Mouse (Mus musculus) monocyte, adult 5-6 weeks (primary cell): ENCODE measurements around the gene Acer2. TPM values are rescaled to one million over a fixed set of nuclear protein-coding genes. Genes with fewer than 3 reads are reported as not detected.

Experiments
- ATAC-seq: fragments of 153-309, 156-312 bp; replicated peaks from 2 replicates; pipeline ENCODE4 v1.8.0; 2017; ENCODE audit warnings: mild to moderate bottlenecking; ENCODE audit not compliant: low TSS enrichment, insufficient number of reproducible peaks, severe bottlenecking, poor library complexity, low FRiP score
- total RNA-seq: library from RNA; stranded (forward); fragments of 200-1000, 200-491, 200-594 nt; gene quantifications from 3 replicates; pipeline ENCODE4 v1.2.3, GENCODE M21; 2017

Acer2 gene
- total RNA-seq, 1 experiment from 2014 or later, result 1.8 TPM

DNA sequence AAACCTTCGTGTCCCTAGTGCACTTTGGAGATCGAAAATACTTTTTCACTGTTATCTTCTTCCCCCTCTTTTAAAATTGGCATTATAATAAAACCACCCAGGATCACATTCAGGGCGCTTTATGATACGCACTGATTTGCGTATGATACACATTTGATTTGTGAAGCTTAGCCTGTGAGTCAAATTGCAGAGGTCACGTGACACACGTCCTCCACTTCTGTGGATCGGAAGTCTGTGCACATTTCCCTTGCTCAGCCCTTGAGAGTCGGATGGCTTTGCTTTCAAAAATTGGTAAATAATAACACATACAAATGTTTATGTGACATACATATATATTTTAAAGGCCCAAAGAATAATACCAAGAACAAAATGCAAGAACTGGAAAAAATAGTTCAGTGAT is 62.0 kb downstream of the Acer2 start:
- ATAC-seq, result no peak

DNA sequence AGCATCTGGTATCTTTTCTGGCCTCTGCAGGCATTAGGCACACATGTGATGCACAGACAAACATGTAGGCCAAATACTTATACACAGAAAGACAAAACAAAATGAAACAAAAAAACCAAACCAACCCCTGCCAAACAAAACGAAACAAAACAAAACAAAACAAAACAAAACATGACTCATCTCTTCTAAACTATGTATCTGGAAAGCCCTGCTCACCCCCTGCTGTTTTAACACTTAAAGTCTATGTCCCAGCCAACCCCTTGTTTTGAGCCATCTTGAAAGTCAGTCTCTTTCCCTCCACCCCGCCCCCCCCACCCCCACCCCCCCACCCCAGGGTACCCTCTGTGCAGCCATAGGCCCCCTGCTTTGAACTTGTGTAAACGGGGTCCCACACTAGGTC is 62.5 kb downstream of the Acer2 start:
- no peak for ATAC-seq

DNA sequence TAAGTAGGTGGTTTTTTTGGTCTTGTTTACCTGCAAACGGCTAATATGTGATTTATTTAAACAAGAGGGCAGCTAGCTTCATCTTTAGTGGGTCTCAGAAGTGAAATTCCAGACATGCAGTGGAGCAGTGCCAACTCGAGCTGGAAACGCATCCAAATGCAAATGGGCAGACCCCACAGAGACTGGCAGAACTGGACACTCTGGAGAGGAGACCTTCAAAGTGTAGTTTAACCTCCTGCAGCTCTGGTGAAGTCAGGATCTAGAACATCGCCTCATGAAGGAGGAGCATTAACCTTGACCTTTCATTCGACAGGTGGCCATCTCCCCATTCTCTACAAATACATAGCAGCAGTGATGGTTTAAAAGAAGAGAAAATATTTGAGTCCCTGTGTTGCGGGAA is 68.5 kb downstream of the Acer2 start:
- ATAC-seq, result no peak

DNA sequence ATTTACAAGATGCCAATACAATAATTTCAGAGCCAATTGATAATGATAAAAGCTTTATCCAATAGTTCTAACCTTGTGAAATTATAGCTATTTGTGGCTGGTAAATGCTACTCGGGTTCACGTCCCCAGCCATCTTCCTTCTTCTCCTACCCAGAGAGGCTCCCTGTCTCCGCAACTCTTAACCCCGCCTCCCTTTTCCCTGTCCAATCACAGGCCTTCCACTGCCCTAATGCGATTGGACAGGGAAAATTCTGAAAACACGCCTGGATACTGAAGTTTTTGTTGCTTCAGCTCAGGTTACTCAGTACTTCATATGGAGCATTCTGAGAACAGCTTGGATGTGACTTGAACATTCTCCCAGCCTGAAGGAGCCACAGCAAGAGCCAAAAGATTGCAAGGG is 69.1 kb downstream of the Acer2 start:
- ATAC-seq, result no peak

DNA sequence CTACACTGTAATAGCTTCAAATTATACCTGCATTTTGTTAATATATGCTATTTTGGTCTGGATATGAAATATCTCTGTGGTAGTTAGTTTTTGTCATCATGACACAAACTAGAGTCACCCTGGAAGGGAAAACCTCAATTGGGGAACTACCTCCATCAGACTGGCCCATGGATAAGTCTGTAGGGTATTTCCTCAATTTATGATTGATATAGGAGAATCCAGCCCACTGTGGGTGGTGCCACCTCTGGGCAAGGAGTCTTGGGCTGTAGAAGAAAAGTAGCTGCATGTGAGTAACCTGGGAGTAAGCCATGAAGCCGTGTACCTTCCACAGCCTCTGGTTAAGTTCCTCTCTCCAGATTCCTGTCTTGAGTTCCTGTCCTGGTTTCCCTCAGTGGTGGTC is 74.6 kb downstream of the Acer2 start:
- no peak for ATAC-seq

DNA sequence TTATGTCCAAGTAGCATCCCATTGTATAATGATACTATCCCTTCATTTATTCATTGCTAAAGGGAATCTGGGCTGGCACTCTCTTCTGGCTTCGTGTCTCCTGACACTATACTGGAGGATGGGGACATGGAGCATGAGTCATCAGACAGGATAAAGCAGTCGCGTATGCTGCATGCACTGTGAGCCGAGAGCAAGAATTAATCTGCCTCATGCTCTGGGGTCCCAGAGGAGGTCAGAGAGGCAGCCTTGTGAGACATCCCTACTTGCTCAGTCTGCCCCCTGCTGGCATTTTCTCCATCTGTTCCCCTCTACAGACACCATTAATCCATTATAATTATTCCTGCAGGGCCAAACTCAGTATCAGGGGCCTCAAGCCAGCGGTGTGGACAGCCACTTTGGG is 79.3 kb downstream of the Acer2 start:
- no peak for ATAC-seq

DNA sequence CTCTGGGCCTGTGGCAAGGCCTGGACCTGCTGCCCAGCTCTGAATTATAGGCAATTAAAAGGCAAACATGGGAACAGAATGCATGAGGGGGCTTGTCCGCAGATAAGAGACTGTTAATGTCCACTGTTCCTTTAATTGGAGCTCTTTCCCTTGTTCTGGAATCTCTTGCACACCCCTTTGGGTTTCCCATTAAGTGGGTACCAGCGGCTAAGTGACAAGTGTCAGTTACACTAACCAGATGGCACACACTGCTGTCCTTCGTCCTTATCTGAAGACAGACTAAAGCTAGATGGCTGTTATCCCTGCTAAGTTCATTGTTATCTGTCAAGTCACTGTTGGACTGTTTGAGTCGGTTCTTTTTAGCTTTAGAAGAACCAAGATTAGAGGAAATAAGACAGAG is 81.3 kb downstream of the Acer2 start:
- ATAC-seq, result no peak

DNA sequence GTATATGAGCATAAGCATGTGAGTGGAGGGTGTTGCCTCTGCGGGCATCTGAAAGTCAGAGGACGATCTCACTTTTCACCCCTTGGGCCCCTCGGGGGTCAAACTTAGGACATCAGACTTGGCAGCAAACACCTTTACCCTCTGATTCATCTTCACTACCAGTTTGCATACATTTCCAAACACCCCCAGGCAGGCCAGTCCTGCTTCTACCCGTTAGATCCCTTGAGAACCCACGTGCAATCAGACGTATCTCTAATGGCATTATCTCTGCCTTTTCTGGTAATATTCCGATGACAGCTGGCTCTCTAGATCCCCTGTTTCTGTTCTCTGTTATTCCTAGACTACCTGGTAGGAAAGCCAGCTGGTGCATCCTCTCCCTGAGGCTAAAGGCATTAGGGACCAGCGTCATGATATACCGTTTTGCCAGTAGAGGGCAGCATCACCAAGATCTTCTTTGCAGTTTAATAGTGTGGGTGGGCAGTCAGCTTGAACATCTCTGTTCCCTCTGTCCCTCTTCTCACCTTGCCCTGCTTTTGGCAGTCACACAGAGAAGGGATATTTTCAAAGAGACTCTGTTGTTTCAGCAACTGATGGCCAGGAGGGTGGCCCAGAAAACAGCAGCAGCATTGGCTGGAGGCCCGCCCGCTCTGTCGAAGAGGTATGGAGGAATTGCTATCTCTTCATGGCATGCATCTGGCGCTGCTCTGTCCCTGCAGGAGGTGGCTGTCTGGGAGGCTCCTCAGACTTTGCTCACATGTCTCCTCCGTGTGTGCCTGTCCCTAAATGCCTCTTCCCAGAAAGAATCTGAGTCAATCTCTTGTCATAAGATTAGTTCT is 83.6 kb downstream of the Acer2 start:
- no peak for ATAC-seq

DNA sequence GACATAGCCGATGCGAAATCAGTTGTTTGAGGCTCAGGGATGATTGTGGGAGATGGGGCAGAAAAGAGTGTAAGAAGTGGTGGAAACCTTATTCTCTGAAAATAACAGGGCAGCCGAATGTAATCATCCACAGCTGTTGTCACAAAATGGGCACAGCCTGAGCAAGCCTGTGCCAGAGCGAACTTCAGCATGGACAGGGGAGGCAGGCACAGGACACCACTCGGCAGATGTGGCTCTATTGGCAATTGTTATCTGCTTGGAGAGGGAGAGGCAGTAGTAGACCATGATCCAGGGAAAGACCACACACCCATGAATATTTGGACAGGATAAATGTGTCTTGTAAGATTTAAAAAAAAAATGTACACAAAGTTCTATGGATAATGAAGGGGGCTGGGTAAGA is 103.1 kb downstream of the Acer2 start:
- ATAC-seq, result no peak

Other genes starting within 250 kb of the Acer2 start
- 312 to 507 TPM (median 480 TPM) in 3 replicates for gene Plin2, start 204.3 kb upstream of the Acer2 start, total RNA-seq
- gene Dennd4c, start 125.8 kb upstream of the Acer2 start, total RNA-seq, result 26.9 to 42.6 TPM (median 30.7 TPM) in 3 replicates
- 692 to 1,143 TPM (median 1,088 TPM) in 3 replicates for gene Rps6, start 17.0 kb upstream of the Acer2 start, total RNA-seq